Mouse (Mus musculus): Measurements from ENCODE around the gene Zfp867. TPM values are rescaled to one million over a fixed set of nuclear protein-coding genes. Genes with fewer than 3 reads are reported as not detected.
A peak's percentile ranks its signal among the peaks of the same experiment; 100 is the strongest.

The Zfp867 gene
- polyA plus RNA-seq, 1 experiment, result 1.4 TPM

GRCm38 (mm10) chr11:59496672-59497310 lies 24.5 kb upstream of the Zfp867 start:
- H3K36me3 ChIP-seq (ENCODE audit: control insufficient read depth, insufficient read depth, low read length), result peaks cover 1% of the 10 kb centered on the region
- H3K27ac ChIP-seq (ENCODE audit: control insufficient read depth, insufficient read depth, low read depth, low read length), result no peak overlapping the region
- no peaks in the 10 kb centered on the region for H3K4me1 ChIP-seq (ENCODE audit: control insufficient read depth, insufficient read depth, low read length)
- no peak overlapping the region for H3K4me3 ChIP-seq (ENCODE audit: control insufficient read depth, low read depth, low read length)
- no peak for TF ChIP-seq POLR2A (IDR thresholded peaks at IDR 0.05; ENCODE audit: control insufficient read depth, low read depth, low read length)
- no peaks in the 10 kb centered on the region for H3K27me3 ChIP-seq (ENCODE audit: control insufficient read depth, insufficient read depth, low read length)

- H3K27ac ChIP-seq (ENCODE audit: control insufficient read depth, insufficient read depth, low read depth, low read length), result no peak overlapping the region
- no peaks in the 10 kb centered on the region for H3K4me1 ChIP-seq (ENCODE audit: control insufficient read depth, insufficient read depth, low read length)
- no peak overlapping the region for H3K4me3 ChIP-seq (ENCODE audit: control insufficient read depth, low read depth, low read length)
- no peaks in the 10 kb centered on the region for H3K27me3 ChIP-seq (ENCODE audit: control insufficient read depth, insufficient read depth, low read length)
- TF ChIP-seq POLR2A (IDR thresholded peaks at IDR 0.05; ENCODE audit: control insufficient read depth, low read depth, low read length), result no peak
- TF ChIP-seq CTCF (IDR thresholded peaks at IDR 0.05; ENCODE audit: control insufficient read depth, insufficient read depth, insufficient replicate concordance, low read depth, low read length), result no peak
- no peaks in the 10 kb centered on the region for H3K36me3 ChIP-seq (ENCODE audit: control insufficient read depth, insufficient read depth, low read length)
These were observed 13.9 kb upstream of the Zfp867 start for GRCm38 (mm10) chr11:59486222-59486621.

GRCm38 (mm10) chr11:59485641-59486040 lies 13.4 kb upstream of the Zfp867 start:
- H3K36me3 ChIP-seq (ENCODE audit: control insufficient read depth, insufficient read depth, low read length), result no peaks in the 10 kb centered on the region
- TF ChIP-seq POLR2A (IDR thresholded peaks at IDR 0.05; ENCODE audit: control insufficient read depth, low read depth, low read length) (no peak), CTCF (IDR thresholded peaks at IDR 0.05; ENCODE audit: control insufficient read depth, insufficient read depth, insufficient replicate concordance, low read depth, low read length) (no peak)
- H3K27me3 ChIP-seq (ENCODE audit: control insufficient read depth, insufficient read depth, low read length), result no peaks in the 10 kb centered on the region
- H3K4me3 ChIP-seq (ENCODE audit: control insufficient read depth, low read depth, low read length), result no peak overlapping the region
- H3K27ac ChIP-seq (ENCODE audit: control insufficient read depth, insufficient read depth, low read depth, low read length), result no peak overlapping the region
- H3K4me1 ChIP-seq (ENCODE audit: control insufficient read depth, insufficient read depth, low read length), result no peaks in the 10 kb centered on the region

GRCm38 (mm10) chr11:59483212-59483611 lies 10.9 kb upstream of the Zfp867 start:
- H3K27ac ChIP-seq (ENCODE audit: control insufficient read depth, insufficient read depth, low read depth, low read length), result no peak overlapping the region
- no peaks in the 10 kb centered on the region for H3K27me3 ChIP-seq (ENCODE audit: control insufficient read depth, insufficient read depth, low read length)
- no peak overlapping the region for H3K4me3 ChIP-seq (ENCODE audit: control insufficient read depth, low read depth, low read length)
- H3K4me1 ChIP-seq (ENCODE audit: control insufficient read depth, insufficient read depth, low read length), result no peaks in the 10 kb centered on the region
- H3K36me3 ChIP-seq (ENCODE audit: control insufficient read depth, insufficient read depth, low read length), result no peaks in the 10 kb centered on the region
- TF ChIP-seq POLR2A (IDR thresholded peaks at IDR 0.05; ENCODE audit: control insufficient read depth, low read depth, low read length) (no peak), CTCF (IDR thresholded peaks at IDR 0.05; ENCODE audit: control insufficient read depth, insufficient read depth, insufficient replicate concordance, low read depth, low read length) (no peak)

- Histone ChIP-seq H3K4me1 (ENCODE audit: control insufficient read depth, insufficient read depth, low read length) (0 out of 2 replicates have a peak, but pooled peaks cover 2% of the 10 kb centered on the region), H3K27ac (ENCODE audit: control insufficient read depth, insufficient read depth, low read depth, low read length) (no peak overlapping the region)
These were observed 5.0 kb upstream of the Zfp867 start for GRCm38 (mm10) chr11:59477240-59477639.

GRCm38 (mm10) chr11:59471413-59472325 lies 605 bp downstream of the Zfp867 start:
- Histone ChIP-seq H3K36me3 (ENCODE audit: control insufficient read depth, insufficient read depth, low read length) (no peaks in the 10 kb centered on the region), H3K4me3 (ENCODE audit: control insufficient read depth, low read depth, low read length) (peak overlapping the region; percentile 95), H3K4me1 (ENCODE audit: control insufficient read depth, insufficient read depth, low read length) (peaks cover 6% of the 10 kb centered on the region), H3K27me3 (ENCODE audit: control insufficient read depth, insufficient read depth, low read length) (no peaks in the 10 kb centered on the region), H3K27ac (ENCODE audit: control insufficient read depth, insufficient read depth, low read depth, low read length) (peak overlapping the region; percentile 95)
- TF ChIP-seq POLR2A (IDR thresholded peaks at IDR 0.05; ENCODE audit: control insufficient read depth, low read depth, low read length) (no peak), CTCF (IDR thresholded peaks at IDR 0.05; ENCODE audit: control insufficient read depth, insufficient read depth, insufficient replicate concordance, low read depth, low read length) (no peak)

More at GRCm38 (mm10) chr11:59477240-59477639, 5.0 kb upstream of the Zfp867 start:
- no peaks in the 10 kb centered on the region for H3K36me3 ChIP-seq (ENCODE audit: control insufficient read depth, insufficient read depth, low read length)
- no peak for TF ChIP-seq CTCF (IDR thresholded peaks at IDR 0.05; ENCODE audit: control insufficient read depth, insufficient read depth, insufficient replicate concordance, low read depth, low read length)
- TF ChIP-seq POLR2A (IDR thresholded peaks at IDR 0.05; ENCODE audit: control insufficient read depth, low read depth, low read length), result no peak
- H3K4me3 ChIP-seq (ENCODE audit: control insufficient read depth, low read depth, low read length), result no peak overlapping the region
- H3K27me3 ChIP-seq (ENCODE audit: control insufficient read depth, insufficient read depth, low read length), result no peaks in the 10 kb centered on the region

- H3K27me3 ChIP-seq (ENCODE audit: control insufficient read depth, insufficient read depth, low read length), result no peaks in the 10 kb centered on the region
- no peak for TF ChIP-seq CTCF (IDR thresholded peaks at IDR 0.05; ENCODE audit: control insufficient read depth, insufficient read depth, insufficient replicate concordance, low read depth, low read length)
- no peak for TF ChIP-seq POLR2A (IDR thresholded peaks at IDR 0.05; ENCODE audit: control insufficient read depth, low read depth, low read length)
- no peaks in the 10 kb centered on the region; the same call in none of the 2 replicates for H3K36me3 ChIP-seq (ENCODE audit: control insufficient read depth, insufficient read depth, low read length)
- no peak overlapping the region for H3K27ac ChIP-seq (ENCODE audit: control insufficient read depth, insufficient read depth, low read depth, low read length)
- no peaks in the 10 kb centered on the region for H3K4me1 ChIP-seq (ENCODE audit: control insufficient read depth, insufficient read depth, low read length)
- no peak overlapping the region for H3K4me3 ChIP-seq (ENCODE audit: control insufficient read depth, low read depth, low read length)
These were observed 11.8 kb downstream of the Zfp867 start for GRCm38 (mm10) chr11:59460459-59460858.
